Comparison of ENCODE assay signal across 11 mouse cellular contexts in genomic region chr4:139454339-139454738, GRCm38 (mm10).
"Had no signal": no experiment of that assay in that cellular context is flagged by ENCODE, and none has a peak within 500 bp of the region (broad histone marks: within the 10 kb centered on the region; RNA-seq: fewer than 3 reads in every experiment).

No protein-coding gene starts in this region.

- DNase-seq: right cerebral cortex, adult 18-20 months; right cerebral cortex, postnatal 14 days; right cerebral cortex, postnatal 25 days; right cerebral cortex, postnatal 4 days; spleen, adult 18-20 months; thymus, adult 18-20 months; thymus, adult 2 months; thymus, postnatal 14 days; thymus, postnatal 25 days; thymus, postnatal 36 days; thymus, postnatal 4 days had no signal
